Comparison of ENCODE assay signal across 8 mouse cellular contexts in the genomic region with DNA sequence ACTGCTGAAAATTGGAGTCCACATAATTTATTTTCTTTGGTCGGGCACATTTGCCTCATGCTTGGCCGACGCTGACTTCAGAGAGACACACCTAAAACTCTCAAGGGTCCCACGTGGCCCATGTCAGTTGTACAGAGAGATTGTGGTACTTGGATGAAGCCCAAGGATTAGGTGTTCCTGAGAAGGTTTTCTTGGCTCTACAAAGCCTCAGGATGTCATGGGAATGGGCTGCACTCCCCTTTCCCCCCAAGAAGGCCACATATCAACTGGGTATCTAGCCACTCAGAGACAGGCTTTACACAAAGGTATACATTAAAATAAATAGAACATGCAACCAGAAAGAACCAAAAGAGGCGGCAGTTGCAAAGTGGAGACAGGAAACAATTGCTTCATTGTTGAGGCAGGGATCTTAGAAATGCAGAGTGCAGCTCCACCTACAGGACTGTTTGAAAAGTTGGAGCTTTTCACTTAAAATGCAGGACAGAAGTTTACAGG.
DNase-seq lines count a peak whose midpoint lies in the region; ATAC-seq and TF ChIP-seq lines count a peak whose summit lies in the region.

No protein-coding gene starts in this region.

- H3ac ChIP-seq in C2C12 (ENCODE audit: control insufficient read depth, insufficient read length, low read depth), result no peak overlapping the region

- no peak for TF ChIP-seq CTCF in C2C12 (IDR thresholded peaks at IDR 0.05; ENCODE audit: control insufficient read depth, insufficient read depth, insufficient read length)
- peak; percentile 88 for TF ChIP-seq CTCF in midbrain, postnatal 0 days (IDR thresholded peaks at IDR 0.05)

- H3K9me3 ChIP-seq in embryonic facial prominence, embryonic 15.5 days (replicated peaks), result no peaks in the 10 kb centered on the region
- no peaks in the 10 kb centered on the region for H3K9me3 ChIP-seq in heart, embryonic 12.5 days (replicated peaks)
- H3K9me3 ChIP-seq in kidney, embryonic 14.5 days (ENCODE audit: control insufficient read depth, low read length), result no peaks in the 10 kb centered on the region
- H3K9me3 ChIP-seq in limb, embryonic 12.5 days, result no peaks in the 10 kb centered on the region
- no peaks in the 10 kb centered on the region for H3K9me3 ChIP-seq in midbrain, postnatal 0 days (ENCODE audit: low read length)

- 2% methylated on average over 5 of the region's 5 CpGs for WGBS in embryonic facial prominence, embryonic 15.5 days
- WGBS in heart, embryonic 12.5 days, result 34% methylated on average over 5 of the region's 5 CpGs
- WGBS in kidney, embryonic 14.5 days, result 4% methylated on average over 5 of the region's 5 CpGs
- WGBS in limb, embryonic 12.5 days, result 20% methylated on average over 5 of the region's 5 CpGs
- 23% methylated on average over 5 of the region's 5 CpGs for WGBS in midbrain, postnatal 0 days

- H3K4me2 ChIP-seq in embryonic facial prominence, embryonic 15.5 days (replicated peaks), result peak overlapping the region; percentile 46
- H3K4me2 ChIP-seq in heart, embryonic 12.5 days, result peak overlapping the region; percentile 45
- H3K4me2 ChIP-seq in kidney, embryonic 14.5 days (replicated peaks; ENCODE audit: low read depth, low read length), result 0 out of 2 replicates have a peak overlapping the region, but pooled peaks have one; percentile 13
- peak overlapping the region; percentile 11; the same call in 1 of the 2 replicates for H3K4me2 ChIP-seq in limb, embryonic 12.5 days
- peak overlapping the region; percentile 33; the same call in 1 of the 2 replicates for H3K4me2 ChIP-seq in midbrain, postnatal 0 days (ENCODE audit: low read depth, low read length, poor library complexity, severe bottlenecking)

- H3K79me2 ChIP-seq in C2C12 (ENCODE audit: control insufficient read depth, insufficient read depth), result no peaks in the 10 kb centered on the region

- H3K27me3 ChIP-seq in C2C12 (ENCODE audit: control insufficient read depth, insufficient read depth, insufficient read length), result no peaks in the 10 kb centered on the region
- H3K27me3 ChIP-seq in embryonic facial prominence, embryonic 15.5 days, result no peaks in the 10 kb centered on the region
- no peaks in the 10 kb centered on the region for H3K27me3 ChIP-seq in heart, embryonic 12.5 days (replicated peaks)
- no peaks in the 10 kb centered on the region for H3K27me3 ChIP-seq in kidney, embryonic 14.5 days (ENCODE audit: control insufficient read depth, insufficient read depth, low read length)
- peaks cover 14% of the 10 kb centered on the region; the same call in 1 of the 2 replicates for H3K27me3 ChIP-seq in limb, embryonic 12.5 days
- H3K27me3 ChIP-seq in midbrain, postnatal 0 days (ENCODE audit: insufficient read depth, low read length), result no peaks in the 10 kb centered on the region

- peak overlapping the region; percentile 73 for H3K27ac ChIP-seq in embryonic facial prominence, embryonic 15.5 days (replicated peaks)
- H3K27ac ChIP-seq in heart, embryonic 12.5 days (ENCODE audit: poor library complexity, severe bottlenecking), result peak overlapping the region; percentile 82
- peak overlapping the region; percentile 83 for H3K27ac ChIP-seq in kidney, embryonic 14.5 days (ENCODE audit: low read depth, low read length)
- H3K27ac ChIP-seq in limb, embryonic 12.5 days, result peak overlapping the region; percentile 58; the same call in 1 of the 2 replicates
- no peak overlapping the region for H3K27ac ChIP-seq in midbrain, postnatal 0 days (ENCODE audit: low read depth, low read length)

- ATAC-seq in embryonic facial prominence, embryonic 15.5 days (ENCODE audit: insufficient number of reproducible peaks, low FRiP score, low TSS enrichment, low read depth), result peak; percentile 82
- ATAC-seq in heart, embryonic 12.5 days (ENCODE audit: insufficient number of reproducible peaks, low FRiP score), result peak; percentile 82
- peak; percentile 85 for ATAC-seq in kidney, embryonic 14.5 days (ENCODE audit: low FRiP score, low TSS enrichment)
- peak; percentile 75 for ATAC-seq in limb, embryonic 12.5 days (ENCODE audit: insufficient number of reproducible peaks, insufficient read depth, low FRiP score, low TSS enrichment, low read depth)
- ATAC-seq in midbrain, postnatal 0 days (ENCODE audit: low FRiP score), result peak; percentile 49; the same call in 1 of the 2 replicates
- no peak for ATAC-seq in erythroid progenitor cell, adult 5-6 weeks (replicated peaks; ENCODE audit: low FRiP score, poor library complexity, severe bottlenecking)

- no peak overlapping the region for H3K4me3 ChIP-seq in C2C12 (ENCODE audit: insufficient read depth, poor library complexity, severe bottlenecking)
- H3K4me3 ChIP-seq in embryonic facial prominence, embryonic 15.5 days (replicated peaks), result no peak overlapping the region; the same call in 1 of the 2 replicates
- no peak overlapping the region for H3K4me3 ChIP-seq in heart, embryonic 12.5 days
- no peak overlapping the region for H3K4me3 ChIP-seq in kidney, embryonic 14.5 days (ENCODE audit: low read length)
- H3K4me3 ChIP-seq in limb, embryonic 12.5 days (replicated peaks), result no peak overlapping the region
- H3K4me3 ChIP-seq in midbrain, postnatal 0 days (ENCODE audit: low read depth, low read length), result no peak overlapping the region

- H3K79me3 ChIP-seq in C2C12 (ENCODE audit: low read depth), result no peaks in the 10 kb centered on the region

- no peak overlapping the region for H3K9ac ChIP-seq in embryonic facial prominence, embryonic 15.5 days
- H3K9ac ChIP-seq in heart, embryonic 12.5 days, result no peak overlapping the region
- H3K9ac ChIP-seq in kidney, embryonic 14.5 days (ENCODE audit: low read depth, low read length), result no peak overlapping the region
- no peak overlapping the region for H3K9ac ChIP-seq in limb, embryonic 12.5 days (replicated peaks)
- H3K9ac ChIP-seq in midbrain, postnatal 0 days (replicated peaks; ENCODE audit: low read length, poor library complexity, severe bottlenecking), result no peak overlapping the region; the same call in 1 of the 2 replicates

- DNase-seq in Muller cell, postnatal 12 days (ENCODE audit: inconsistent ontology term), result peak; percentile 50
- peak; percentile 80 for DNase-seq in midbrain, postnatal 0 days (ENCODE audit: low spot score)

- peaks cover 17% of the 10 kb centered on the region for H3K4me1 ChIP-seq in embryonic facial prominence, embryonic 15.5 days
- H3K4me1 ChIP-seq in heart, embryonic 12.5 days (replicated peaks), result peaks cover 18% of the 10 kb centered on the region
- H3K4me1 ChIP-seq in kidney, embryonic 14.5 days (ENCODE audit: control insufficient read depth, insufficient read depth, low read length), result peaks cover 12% of the 10 kb centered on the region
- peaks cover 27% of the 10 kb centered on the region for H3K4me1 ChIP-seq in limb, embryonic 12.5 days (replicated peaks)
- H3K4me1 ChIP-seq in midbrain, postnatal 0 days (ENCODE audit: insufficient read depth, low read length), result no peaks in the 10 kb centered on the region

- no peaks in the 10 kb centered on the region for H3K36me3 ChIP-seq in C2C12 (ENCODE audit: control insufficient read depth, insufficient read depth)
- H3K36me3 ChIP-seq in embryonic facial prominence, embryonic 15.5 days, result no peaks in the 10 kb centered on the region
- no peaks in the 10 kb centered on the region for H3K36me3 ChIP-seq in heart, embryonic 12.5 days
- H3K36me3 ChIP-seq in kidney, embryonic 14.5 days (ENCODE audit: control insufficient read depth, insufficient read depth, low read length), result no peaks in the 10 kb centered on the region
- no peaks in the 10 kb centered on the region for H3K36me3 ChIP-seq in limb, embryonic 12.5 days
- H3K36me3 ChIP-seq in midbrain, postnatal 0 days (ENCODE audit: insufficient read depth, low read length), result no peaks in the 10 kb centered on the region

TF ChIP-seq in C2C12, 6 proteins besides CTCF, POLR2A, EP300 and RAD21:
- TF ChIP-seq FOSL1 (IDR thresholded peaks at IDR 0.05; ENCODE audit: insufficient read depth, low read length, poor library complexity, severe bottlenecking) (no peak), USF1 (IDR thresholded peaks at IDR 0.05; ENCODE audit: low read depth) (peak; percentile 90), MYOD1 (IDR thresholded peaks at IDR 0.05; ENCODE audit: control insufficient read depth, insufficient read length, low read depth) (no peak), MAX (IDR thresholded peaks at IDR 0.05) (peak; percentile 29), CEBPB (IDR thresholded peaks at IDR 0.05; ENCODE audit: low read depth) (peak; percentile 83), MYOG (IDR thresholded peaks at IDR 0.05; ENCODE audit: control insufficient read depth, extremely low read depth, insufficient read length) (no peak)
